Mouse (Mus musculus) hindbrain, embryonic 11.5 days (tissue): Measurements from ENCODE around the gene Dnase1l3. TPM values are rescaled to one million over a fixed set of nuclear protein-coding genes. Genes with fewer than 3 reads are reported as not detected.
"Not testable (repeated sequence)": the region's sequence is repeated elsewhere in the genome, so short reads cannot be mapped to it uniquely, and the experiment has no call there.

Experiments
- ATAC-seq: fragments of 200-750 bp; cut with Nextera tagmentation; 2 replicates; pipeline ENCODE4 v1.8.0; 2017; ENCODE audit warnings: mild to moderate bottlenecking, moderate TSS enrichment, moderate library complexity; ENCODE audit not compliant: low FRiP score
- DNase-seq: peaks from one replicate; pipeline ENCODE4 v3.0.0-alpha.2; 2015; ENCODE audit warnings: low spot score
- H3K27ac ChIP-seq: fragments of 300-500 bp; sonication (generic); 2 replicates; pipeline ENCODE4 v1.5.1; 2014; ENCODE audit warnings: mild to moderate bottlenecking, low read depth, low read length
- H3K27me3 ChIP-seq: fragments of 300-500 bp; sonication (generic); 2 replicates; pipeline ENCODE4 v1.6.1; 2014; ENCODE audit warnings: mild to moderate bottlenecking, low read length, moderate library complexity, mixed read lengths; ENCODE audit not compliant: control insufficient read depth, insufficient read depth
- H3K36me3 ChIP-seq: fragments of 300-500 bp; sonication (generic); 2 replicates; pipeline ENCODE4 v1.6.1; 2014; ENCODE audit warnings: mild to moderate bottlenecking, low read length, moderate library complexity, mixed read lengths; ENCODE audit not compliant: control insufficient read depth, insufficient read depth
- H3K4me1 ChIP-seq: fragments of 300-500 bp; sonication (generic); replicated peaks from 2 replicates; pipeline ENCODE4 v1.6.1; 2014; ENCODE audit warnings: low read length, mixed read lengths; ENCODE audit not compliant: control insufficient read depth, insufficient read depth
- H3K4me2 ChIP-seq: fragments of 300-500 bp; sonication (generic); replicated peaks from 2 replicates; pipeline ENCODE4 v1.6.1; 2014; ENCODE audit warnings: mild to moderate bottlenecking, low read depth, low read length
- H3K4me3 ChIP-seq: fragments of 300-500 bp; sonication (generic); 2 replicates; pipeline ENCODE4 v1.5.1; 2014; ENCODE audit warnings: low read depth, low read length
- H3K9ac ChIP-seq: fragments of 300-500 bp; sonication (generic); 2 replicates; pipeline ENCODE4 v1.6.1; 2014; ENCODE audit warnings: low read depth, low read length
- H3K9me3 ChIP-seq: fragments of 300-500 bp; sonication (generic); 2 replicates; pipeline ENCODE4 v1.6.1; 2016; ENCODE audit warnings: low read length; ENCODE audit not compliant: control insufficient read depth
- WGBS: fragments of 180-500 bp; shearing (Covaris S2); extraction: QIAGEN DNeasy Blood & Tissue Kit; methylation state at CpG from one replicate; pipeline ENCODE4 v1.1.7; 2014; 5-methylcytosine and 5-hydroxymethylcytosine counted together
- polyA plus RNA-seq: library from polyadenylated mRNA; unstranded; fragments of >200 nt; fragmentation: Nextera tagmentation; extraction: Ambion mirVana; gene quantifications from 2 replicates; pipeline ENCODE4 v1.2.1, GENCODE M21; 2014

Dnase1l3 gene
- polyA plus RNA-seq, 1 experiment from 2014 or later = 0.03 TPM

GRCm38 (mm10) chr14:8006061-8006460 is 11.7 kb upstream of the Dnase1l3 start:
- H3K4me2 ChIP-seq, H3K4me1 ChIP-seq, ATAC-seq, H3K27ac ChIP-seq, DNase-seq, H3K27me3 ChIP-seq, H3K9ac ChIP-seq, H3K36me3 ChIP-seq, H3K4me3 ChIP-seq, H3K9me3 ChIP-seq: not testable (repeated sequence)
- 71% methylated on average over 3 of the region's 3 CpGs for WGBS

DNA sequence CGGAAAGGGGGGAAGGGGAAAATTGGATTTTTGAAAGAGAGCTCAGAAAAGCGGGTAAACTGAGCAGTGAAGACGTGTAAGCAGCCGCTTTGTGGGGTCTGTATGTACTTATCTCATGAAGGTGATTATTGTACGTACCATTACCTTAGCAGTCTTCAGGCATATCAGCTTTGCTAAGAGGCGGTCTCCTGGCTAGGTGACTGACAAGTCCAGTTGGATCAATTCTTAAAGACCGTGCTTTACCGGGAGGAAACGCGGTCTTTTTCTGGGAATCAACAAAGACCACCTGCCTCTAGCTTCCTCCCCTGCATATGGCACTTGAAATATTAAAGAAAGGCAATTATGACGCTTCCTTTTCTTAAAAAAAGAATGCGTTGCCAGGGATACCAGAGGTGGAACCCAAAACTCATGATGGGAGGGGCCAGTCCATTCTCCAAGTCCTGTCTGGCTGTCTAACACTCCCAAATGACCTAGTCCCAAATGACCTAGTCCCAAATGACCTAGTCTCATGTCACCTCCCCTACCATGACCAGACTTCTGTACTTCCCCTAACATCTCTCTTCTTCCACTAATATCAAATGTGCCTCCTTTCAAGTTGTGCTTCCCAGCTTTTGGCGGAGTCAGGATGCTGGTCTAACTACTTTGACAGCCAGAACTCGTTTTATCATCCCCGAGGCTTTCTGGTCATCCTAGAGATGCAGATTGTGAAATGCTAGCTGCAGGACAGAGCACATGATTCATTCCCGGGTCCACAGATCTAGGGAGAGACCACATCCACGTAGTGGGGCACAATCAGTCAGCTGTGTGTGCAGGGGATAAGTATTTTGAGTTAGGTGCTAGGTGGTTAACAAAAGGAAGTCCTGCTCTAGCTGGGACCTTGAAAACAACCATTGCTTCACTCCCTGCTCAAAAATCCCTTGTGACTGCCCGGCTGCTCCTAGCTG is 9.6 kb upstream of the Dnase1l3 start:
- peaks cover 18% of the 10 kb centered on the region for H3K27me3 ChIP-seq
- H3K9ac ChIP-seq = peak overlapping the region; percentile 66; the same call in 1 of the 2 replicates
- no peaks in the 10 kb centered on the region for H3K9me3 ChIP-seq
- H3K4me1 ChIP-seq = no peaks in the 10 kb centered on the region
- no peaks in the 10 kb centered on the region for H3K36me3 ChIP-seq
- DNase-seq = no peak
- no peak for ATAC-seq
- peak overlapping the region; percentile 48 for H3K4me3 ChIP-seq
- 46% methylated on average over 18 of the region's 18 CpGs for WGBS
- no peak overlapping the region for H3K27ac ChIP-seq
- peak overlapping the region; percentile 69 for H3K4me2 ChIP-seq

GRCm38 (mm10) chr14:8003093-8003670 is 8.8 kb upstream of the Dnase1l3 start:
- 1% methylated on average over 23 of the region's 23 CpGs for WGBS
- peak overlapping the region; percentile 66 for H3K9ac ChIP-seq
- H3K9me3 ChIP-seq = no peaks in the 10 kb centered on the region
- peak overlapping the region; percentile 69 for H3K4me2 ChIP-seq
- H3K36me3 ChIP-seq = no peaks in the 10 kb centered on the region
- DNase-seq (peak; percentile 69), ATAC-seq (peak; percentile 54)
- peak overlapping the region; percentile 24; the same call in 1 of the 2 replicates for H3K27ac ChIP-seq
- H3K4me3 ChIP-seq = peak overlapping the region; percentile 48
- peaks cover 18% of the 10 kb centered on the region for H3K27me3 ChIP-seq
- no peaks in the 10 kb centered on the region for H3K4me1 ChIP-seq

DNA sequence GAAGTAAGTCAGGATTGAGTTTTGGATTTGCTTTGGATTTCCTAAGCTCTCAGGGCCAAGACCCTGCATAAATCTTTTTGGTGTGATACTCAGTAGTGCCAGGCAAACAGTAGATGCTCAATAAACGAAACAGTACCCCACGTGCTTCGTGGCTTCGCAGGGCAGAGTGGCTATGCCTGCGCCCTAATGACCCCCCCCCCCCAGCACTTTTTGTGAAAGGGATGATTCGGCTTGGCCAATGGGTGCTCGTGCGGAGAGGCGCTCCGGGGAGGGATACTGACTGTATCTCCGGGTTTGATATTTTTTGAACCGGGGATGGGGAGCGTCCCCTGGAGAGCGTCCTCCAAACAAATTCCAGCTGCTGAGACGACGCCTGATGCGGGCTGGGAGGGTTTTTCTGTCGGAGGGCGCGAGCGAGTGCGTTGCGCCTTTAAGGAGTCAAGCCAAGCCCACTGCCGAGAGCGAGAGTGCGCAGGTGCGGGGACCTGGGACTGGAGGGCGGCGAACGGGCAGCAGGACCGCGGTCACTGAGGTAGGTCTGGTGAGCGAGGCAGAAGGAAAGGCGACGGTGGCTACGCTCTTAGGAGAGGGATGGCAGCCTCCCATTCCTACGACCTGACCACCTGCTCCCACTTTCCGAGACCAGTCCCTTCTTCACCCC is 8.2 kb upstream of the Dnase1l3 start, which contains the start of gene Abhd6:
Abhd6 (plus strand) TSS at position 471 of the 661 bp plus-strand sequence.
- peak within 1 kb of the TSS; percentile 66 for H3K9ac ChIP-seq
- no peaks in the 10 kb centered on the region for H3K4me1 ChIP-seq
- WGBS = 1% methylated on average over 38 of the region's 38 CpGs
- peaks cover 18% of the 10 kb centered on the region for H3K27me3 ChIP-seq
- H3K4me2 ChIP-seq = peak within 1 kb of the TSS; percentile 69
- ATAC-seq (peak; percentile 90), DNase-seq (peak; percentile 91)
- peak within 1 kb of the TSS; percentile 48 for H3K4me3 ChIP-seq
- no peaks in the 10 kb centered on the region for H3K36me3 ChIP-seq
- H3K9me3 ChIP-seq = no peaks in the 10 kb centered on the region
- H3K27ac ChIP-seq = peak within 1 kb of the TSS; percentile 24; the same call in 1 of the 2 replicates

DNA sequence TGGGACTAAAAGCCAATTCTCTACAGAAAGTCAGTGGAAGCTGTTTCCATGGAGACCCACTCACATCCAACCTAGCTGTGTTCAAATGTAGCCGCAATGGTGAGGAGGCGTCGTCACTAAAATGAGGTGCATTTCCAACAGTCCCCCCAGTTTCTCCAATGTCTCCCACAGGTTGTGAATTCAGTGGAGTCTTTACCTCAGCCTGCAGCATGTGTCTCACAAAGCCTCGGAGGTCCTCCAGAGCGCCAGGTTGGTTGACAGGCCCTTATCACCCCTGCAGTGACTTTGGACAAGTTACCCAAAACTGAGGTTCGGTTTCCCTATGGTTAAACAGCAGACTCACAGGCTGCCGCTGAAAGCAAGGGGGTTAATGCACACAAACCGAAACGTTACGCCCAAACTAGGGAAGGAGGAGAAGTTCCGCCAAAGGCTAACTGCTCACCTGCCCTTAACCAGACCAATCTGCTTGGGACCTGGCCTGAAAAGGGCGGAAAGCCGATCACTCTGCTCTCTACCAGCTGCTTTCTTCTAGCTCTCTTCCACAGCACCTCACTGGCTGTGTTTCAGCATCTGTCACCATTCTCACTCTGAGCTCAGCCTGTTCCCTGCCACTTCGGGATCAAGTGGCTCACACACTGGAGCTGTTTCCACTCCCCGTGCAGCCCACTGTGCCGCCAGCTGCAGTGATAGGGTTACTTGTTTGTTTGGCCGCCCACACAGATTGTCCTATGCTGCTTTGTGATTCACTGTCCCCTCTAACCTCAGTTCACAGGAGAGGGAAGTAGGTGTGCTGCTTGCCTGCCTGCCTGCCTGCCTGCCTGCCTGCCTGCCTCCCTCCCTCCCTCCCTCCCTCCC is 6.7 kb upstream of the Dnase1l3 start:
- H3K9me3 ChIP-seq = no peaks in the 10 kb centered on the region
- peaks cover 18% of the 10 kb centered on the region for H3K27me3 ChIP-seq
- 22% methylated on average over 17 of the region's 17 CpGs for WGBS
- DNase-seq = peak; percentile 12
- H3K27ac ChIP-seq = no peak overlapping the region
- no peak for ATAC-seq
- no peak overlapping the region for H3K4me2 ChIP-seq
- H3K4me1 ChIP-seq = no peaks in the 10 kb centered on the region
- no peak overlapping the region for H3K4me3 ChIP-seq
- H3K9ac ChIP-seq = no peak overlapping the region
- H3K36me3 ChIP-seq = no peaks in the 10 kb centered on the region

DNA sequence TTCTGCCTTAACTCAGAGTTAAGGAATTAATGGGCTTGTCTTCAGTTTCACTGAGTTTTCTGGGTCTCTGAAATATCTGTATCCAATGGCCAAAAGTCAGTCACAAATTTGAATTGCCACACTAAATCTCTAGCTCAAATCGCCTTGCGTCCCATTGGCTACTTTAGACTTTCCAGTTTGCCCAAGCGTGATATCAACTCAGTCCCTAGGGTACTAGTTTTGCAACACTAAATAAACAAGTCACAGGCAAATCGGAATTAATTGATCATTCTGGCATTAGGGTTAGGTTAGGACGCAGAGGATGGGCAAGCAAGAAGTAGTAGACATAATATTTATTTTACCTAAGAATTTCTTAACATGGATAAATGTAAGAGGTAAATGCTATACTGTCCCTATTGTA is 5.9 kb upstream of the Dnase1l3 start:
- Histone ChIP-seq H3K27ac (no peak overlapping the region), H3K4me1 (no peaks in the 10 kb centered on the region), H3K4me3 (no peak overlapping the region), H3K27me3 (peaks cover 18% of the 10 kb centered on the region), H3K4me2 (no peak overlapping the region), H3K9me3 (no peaks in the 10 kb centered on the region), H3K36me3 (no peaks in the 10 kb centered on the region), H3K9ac (no peak overlapping the region)
- no peak for ATAC-seq
- no peak for DNase-seq
- 83% methylated on average over 5 of the region's 5 CpGs for WGBS

DNA sequence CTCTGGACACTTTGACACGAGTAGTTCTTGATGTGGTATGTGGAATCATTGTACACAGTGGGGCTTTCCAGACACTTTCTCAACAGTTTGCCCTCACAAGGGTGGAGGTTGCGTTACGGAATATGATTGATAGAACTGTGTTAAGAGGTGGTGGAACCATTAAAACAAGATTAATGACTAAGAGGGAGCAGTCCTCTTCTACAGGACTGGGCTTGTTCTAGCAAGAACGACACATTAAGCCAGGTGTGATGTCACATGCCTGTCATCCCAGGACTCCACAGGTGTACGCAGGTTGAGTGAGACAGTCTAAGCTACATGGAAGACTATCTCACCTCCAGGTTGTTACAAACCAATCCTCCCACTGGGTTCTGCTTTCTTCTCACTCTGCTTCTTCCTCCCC is 5.1 kb upstream of the Dnase1l3 start:
- no peaks in the 10 kb centered on the region for H3K9me3 ChIP-seq
- H3K4me2 ChIP-seq = no peak overlapping the region
- H3K9ac ChIP-seq = no peak overlapping the region
- 78% methylated on average over 5 of the region's 5 CpGs for WGBS
- H3K27me3 ChIP-seq = peaks cover 18% of the 10 kb centered on the region
- no peaks in the 10 kb centered on the region for H3K36me3 ChIP-seq
- ATAC-seq (no peak), DNase-seq (no peak)
- no peaks in the 10 kb centered on the region for H3K4me1 ChIP-seq
- H3K4me3 ChIP-seq = no peak overlapping the region
- no peak overlapping the region for H3K27ac ChIP-seq

DNA sequence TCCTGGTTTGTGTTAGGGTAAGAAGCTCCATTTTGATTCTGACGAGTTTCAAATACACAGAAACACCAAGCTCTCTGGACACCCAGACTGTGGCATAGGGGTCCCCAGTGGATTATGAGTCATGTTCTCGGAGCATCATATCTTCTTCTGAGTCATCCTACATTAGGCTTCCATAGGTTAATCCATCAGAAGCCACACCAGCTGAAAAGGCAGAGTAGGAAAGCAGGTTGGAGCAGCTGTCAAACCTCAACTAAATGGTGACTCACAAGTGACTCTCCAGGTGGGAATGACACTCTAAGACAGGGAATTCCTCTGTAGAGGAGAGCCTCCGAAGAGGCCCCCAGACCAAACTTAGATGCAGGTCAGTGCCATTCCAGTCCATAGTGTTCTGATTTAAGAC is 4.7 kb upstream of the Dnase1l3 start:
- no peaks in the 10 kb centered on the region for H3K36me3 ChIP-seq
- H3K4me2 ChIP-seq = no peak overlapping the region
- peaks cover 18% of the 10 kb centered on the region for H3K27me3 ChIP-seq
- H3K27ac ChIP-seq = no peak overlapping the region
- no peak overlapping the region for H3K4me3 ChIP-seq
- no peaks in the 10 kb centered on the region for H3K4me1 ChIP-seq
- DNase-seq = no peak
- H3K9ac ChIP-seq = no peak overlapping the region
- no peaks in the 10 kb centered on the region for H3K9me3 ChIP-seq
- WGBS = 80% methylated on average over 3 of the region's 3 CpGs
- no peak for ATAC-seq
